30 mouse cellular contexts compared by ENCODE assay signal in genomic region chr1:173955071-173955796, GRCm38 (mm10). TPM values are rescaled to one million over a fixed set of nuclear protein-coding genes. Genes with fewer than 3 reads are reported as not detected.
"Had no signal": no experiment of that assay in that cellular context is flagged by ENCODE, and none has a peak within 500 bp of the region (broad histone marks: within the 10 kb centered on the region; RNA-seq: fewer than 3 reads in every experiment).

No protein-coding gene starts in this region.

- H3K4me1 ChIP-seq: kidney, embryonic 15.5 days; limb, embryonic 12.5 days; limb, embryonic 15.5 days; midbrain, embryonic 10.5 days; midbrain, embryonic 13.5 days; neural tube, embryonic 13.5 days had no signal

- H3K4me2 ChIP-seq: kidney, embryonic 15.5 days; limb, embryonic 12.5 days; limb, embryonic 15.5 days; liver, embryonic 11.5 days; lung, embryonic 14.5 days; midbrain, embryonic 13.5 days; neural tube, embryonic 13.5 days had no signal

- H3K9me3 ChIP-seq: kidney, embryonic 15.5 days; limb, embryonic 12.5 days; limb, embryonic 15.5 days; megakaryocyte, embryonic 14.5 days; midbrain, embryonic 10.5 days; midbrain, embryonic 13.5 days; neural tube, embryonic 13.5 days had no signal

- ATAC-seq: liver, postnatal 0 days; midbrain, embryonic 13.5 days; midbrain, embryonic 16.5 days had no signal

- DNase-seq: kidney, adult 8-10 months; kidney, postnatal 10 days; kidney, postnatal 36 days; layer of hippocampus, postnatal 36 days; left cerebral cortex, postnatal 4 days; liver, postnatal 0 days; lung, embryonic 14.5 days; lung, postnatal 10 days; lung, postnatal 36 days; retina, postnatal 1 day; right cerebral cortex, postnatal 25 days; spleen, adult 18-20 months; thymus, adult 18-20 months; thymus, postnatal 14 days; thymus, postnatal 4 days had no signal

- H3K9ac ChIP-seq: kidney, embryonic 15.5 days; limb, embryonic 12.5 days; limb, embryonic 15.5 days; liver, embryonic 14.5 days; liver, postnatal 0 days; lung, embryonic 14.5 days; midbrain, embryonic 13.5 days; neural tube, embryonic 13.5 days had no signal

- H3K4me3 ChIP-seq: kidney, embryonic 15.5 days; left cerebral cortex, adult 2 months; limb, embryonic 12.5 days; limb, embryonic 15.5 days; megakaryocyte, embryonic 14.5 days; midbrain, embryonic 10.5 days; midbrain, embryonic 13.5 days; neural tube, embryonic 13.5 days had no signal

- H3K27ac ChIP-seq: kidney, embryonic 15.5 days; left cerebral cortex, adult 2 months; limb, embryonic 12.5 days; limb, embryonic 15.5 days; liver, embryonic 14.5 days; midbrain, embryonic 10.5 days; midbrain, embryonic 13.5 days; neural tube, embryonic 13.5 days had no signal

- H3K36me3 ChIP-seq: kidney, embryonic 15.5 days; limb, embryonic 12.5 days; limb, embryonic 15.5 days; midbrain, embryonic 10.5 days; midbrain, embryonic 13.5 days; neural tube, embryonic 13.5 days had no signal

- H3K27me3 ChIP-seq: kidney, embryonic 15.5 days; limb, embryonic 12.5 days; limb, embryonic 15.5 days; megakaryocyte, embryonic 14.5 days; midbrain, embryonic 13.5 days; neural tube, embryonic 13.5 days had no signal

RNA-seq across cellular contexts. Expression of gene Ifi203, which starts 12.8 kb away (rescaled TPM):
- polyA plus RNA-seq: midbrain, embryonic 10.5 days had no signal

RNA-seq across cellular contexts. Expression of gene Ifi202b, which starts 27.3 kb away (rescaled TPM):
- total RNA-seq: layer of hippocampus, adult 8-10 months; layer of hippocampus, postnatal 10 days; layer of hippocampus, postnatal 36 days; left cerebral cortex, adult 2 months; left cerebral cortex, postnatal 10 days; left cerebral cortex, postnatal 4 days had no signal
- polyA plus RNA-seq: kidney, embryonic 15.5 days; limb, embryonic 12.5 days; liver, embryonic 11.5 days; liver, embryonic 14.5 days; liver, postnatal 0 days; lung, embryonic 14.5 days; midbrain, embryonic 10.5 days; midbrain, embryonic 13.5 days; neural tube, embryonic 13.5 days; testis, adult 2 months had no signal

RNA-seq across cellular contexts. Expression of gene Ifi211, which starts 42.4 kb away (rescaled TPM):
- total RNA-seq: layer of hippocampus, postnatal 10 days; layer of hippocampus, postnatal 36 days; left cerebral cortex, adult 2 months had no signal
- polyA plus RNA-seq: testis, adult 2 months had no signal
